Mouse (Mus musculus): ENCODE measurements around the gene Slpi.

Gene Slpi

GRCm38 (mm10) chr2:164419489-164419888 is 30.6 kb upstream of the Slpi start:
- DNase-seq (ENCODE audit: low spot score) = no peak

GRCm38 (mm10) chr2:164418308-164418875 is 29.5 kb upstream of the Slpi start:
- DNase-seq (ENCODE audit: low spot score) = no peak

GRCm38 (mm10) chr2:164417198-164417597 is 28.3 kb upstream of the Slpi start:
- DNase-seq (ENCODE audit: low spot score) = no peak

- no peak for DNase-seq (ENCODE audit: low spot score)
Measured at GRCm38 (mm10) chr2:164414581-164414980, 25.7 kb upstream of the Slpi start.

- no peak for DNase-seq (ENCODE audit: low spot score)
Measured at GRCm38 (mm10) chr2:164414167-164414566, 25.3 kb upstream of the Slpi start.

- no peak for DNase-seq (ENCODE audit: low spot score)
Measured at GRCm38 (mm10) chr2:164407708-164408107, 18.8 kb upstream of the Slpi start.

- DNase-seq (ENCODE audit: low spot score) = no peak
Measured at GRCm38 (mm10) chr2:164405519-164405918, 16.6 kb upstream of the Slpi start.

GRCm38 (mm10) chr2:164405060-164405459 is 16.2 kb upstream of the Slpi start, which contains the start of gene Matn4:
Matn4 (minus strand) TSS chr2:164405160.
- DNase-seq (ENCODE audit: low spot score) = no peak

GRCm38 (mm10) chr2:164404082-164404990 is 15.4 kb upstream of the Slpi start:
- no peak for DNase-seq (ENCODE audit: low spot score)

GRCm38 (mm10) chr2:164403396-164404081 is 14.6 kb upstream of the Slpi start:
- no peak for DNase-seq (ENCODE audit: low spot score)

- peak; percentile 34 for DNase-seq (ENCODE audit: low spot score)
Measured at GRCm38 (mm10) chr2:164402906-164403305, 14.0 kb upstream of the Slpi start, which contains the start of gene Rbpjl. Rbpjl (plus strand) TSS chr2:164403141.

GRCm38 (mm10) chr2:164396911-164397310 is 8.0 kb upstream of the Slpi start:
- DNase-seq (ENCODE audit: low spot score) = no peak

- DNase-seq (ENCODE audit: low spot score) = no peak
Measured at GRCm38 (mm10) chr2:164396076-164396475, 7.2 kb upstream of the Slpi start.

- no peak for DNase-seq (ENCODE audit: low spot score)
Measured at GRCm38 (mm10) chr2:164393126-164393525, 4.2 kb upstream of the Slpi start.

GRCm38 (mm10) chr2:164389499-164389898 is 604 bp upstream of the Slpi start:
- DNase-seq (ENCODE audit: low spot score) = peak; percentile 57

- DNase-seq (ENCODE audit: low spot score) = no peak
Measured at GRCm38 (mm10) chr2:164386953-164387352, 1.9 kb downstream of the Slpi start.

GRCm38 (mm10) chr2:164385927-164386763 is 2.8 kb downstream of the Slpi start:
- DNase-seq (ENCODE audit: low spot score) = no peak

GRCm38 (mm10) chr2:164383656-164384399 is 5.1 kb downstream of the Slpi start:
- no peak for DNase-seq (ENCODE audit: low spot score)

GRCm38 (mm10) chr2:164382971-164383370 is 5.9 kb downstream of the Slpi start:
- no peak for DNase-seq (ENCODE audit: low spot score)

- DNase-seq (ENCODE audit: low spot score) = no peak
Measured at GRCm38 (mm10) chr2:164381726-164382125, 7.2 kb downstream of the Slpi start.

Data from urinary bladder, postnatal 10 days (tissue).